Mouse (Mus musculus): ENCODE data around the gene Dhrs13. TPM values are rescaled to one million over a fixed set of nuclear protein-coding genes. Genes with fewer than 3 reads are reported as not detected.

The Dhrs13 gene
- total RNA-seq (2021), result 1 to 10 TPM; 4.5 to 6.2 TPM

GRCm38 (mm10) chr11:78031947-78032808, at the start of gene Dhrs13:
Dhrs13 (plus strand) TSS chr11:78032280.
- peak; percentile 82 to 84 for DNase-seq

- DNase-seq, result peak; percentile 100
These were observed 49.6 kb upstream of the Dhrs13 start, which contains the start of gene Phf12 for GRCm38 (mm10) chr11:77982441-77982905. Phf12 (plus strand) TSS chr11:77982754.

DNA sequence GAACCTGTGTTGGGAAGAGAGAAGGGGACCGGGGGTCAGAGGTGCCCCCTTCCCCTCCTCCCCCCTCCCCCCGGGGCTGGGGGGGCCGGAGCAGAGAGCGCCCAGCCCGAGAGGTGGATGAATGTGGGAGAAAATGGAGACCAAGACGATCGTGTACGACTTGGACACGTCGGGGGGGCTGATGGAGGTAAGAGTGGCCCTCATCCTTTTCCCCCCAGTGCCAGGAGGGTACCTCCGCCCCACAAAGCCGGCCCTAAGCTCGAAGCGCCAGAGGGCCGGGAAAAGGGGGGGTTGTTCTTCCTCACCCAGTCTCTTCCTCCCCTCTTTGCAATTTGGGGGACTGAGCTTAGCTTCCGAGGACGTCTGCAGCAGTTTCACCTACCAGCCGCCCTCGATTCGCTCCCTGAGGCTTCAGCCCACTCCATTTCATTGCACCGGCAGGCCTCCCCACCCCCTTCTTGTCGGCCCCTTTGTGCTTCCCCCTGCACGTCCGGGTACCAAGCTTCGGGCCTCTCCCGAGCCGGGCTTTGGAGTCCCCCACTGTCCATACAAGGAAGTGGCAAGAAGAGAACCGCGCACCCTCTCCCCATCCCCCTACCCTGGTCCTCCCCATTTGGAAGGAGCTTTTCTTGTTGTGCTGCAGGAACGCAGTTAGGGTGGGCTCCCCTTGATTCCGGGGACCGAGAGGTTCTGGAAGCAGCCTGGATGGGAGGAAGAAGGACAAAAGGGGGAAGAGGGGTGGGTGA, 48.7 kb upstream of the Dhrs13 start:
- peak; percentile 48 to 58 for DNase-seq

GRCm38 (mm10) chr11:77983937-77984835, 47.9 kb upstream of the Dhrs13 start:
- peak; percentile 62 to 66 for DNase-seq

DNA sequence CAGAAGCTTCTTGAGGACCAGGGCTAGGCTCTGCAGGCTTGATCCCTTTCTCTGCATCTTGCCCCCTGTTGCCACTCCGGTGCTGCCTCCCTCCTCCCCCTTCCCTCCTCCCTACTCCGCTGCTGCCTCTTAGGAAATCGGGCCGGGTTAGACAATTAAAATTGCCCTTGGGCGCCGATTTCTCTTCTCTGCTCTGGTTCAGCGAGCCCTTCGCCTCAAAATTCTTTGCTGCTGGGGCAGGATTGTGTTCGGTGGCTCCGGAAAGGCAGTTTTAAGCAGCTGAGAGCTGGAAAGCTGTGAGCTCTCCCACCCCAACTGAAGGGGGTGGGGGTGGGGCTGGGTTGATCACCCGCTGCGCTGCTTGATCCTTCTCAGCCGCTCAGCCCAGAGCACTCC, 47.2 kb upstream of the Dhrs13 start:
- DNase-seq, result peak; percentile 61 to 65

- no peak for DNase-seq
These were observed 46.5 kb upstream of the Dhrs13 start for GRCm38 (mm10) chr11:77985541-77986065.

- DNase-seq, result no peak
These were observed 42.9 kb upstream of the Dhrs13 start for GRCm38 (mm10) chr11:77989071-77989690.

DNA sequence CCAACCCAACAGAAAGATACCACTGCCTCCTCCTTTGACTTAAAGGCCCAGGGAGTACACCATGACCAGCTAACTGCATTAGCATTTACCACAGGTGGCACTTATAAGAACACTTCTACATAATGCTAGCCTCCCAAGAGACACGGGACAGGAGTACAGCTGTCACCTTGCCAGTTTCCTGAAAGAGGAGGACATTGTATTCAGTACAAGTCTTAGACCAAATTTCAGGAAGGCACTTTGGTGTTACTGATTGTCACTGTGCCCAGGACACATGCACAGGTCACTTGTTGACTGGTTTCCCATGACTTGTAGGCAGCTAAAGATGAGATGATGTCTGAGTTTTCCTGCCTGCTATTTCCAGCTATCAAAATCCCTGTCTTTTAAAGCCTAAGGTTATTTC, 36.5 kb upstream of the Dhrs13 start:
- DNase-seq, result no peak

DNA sequence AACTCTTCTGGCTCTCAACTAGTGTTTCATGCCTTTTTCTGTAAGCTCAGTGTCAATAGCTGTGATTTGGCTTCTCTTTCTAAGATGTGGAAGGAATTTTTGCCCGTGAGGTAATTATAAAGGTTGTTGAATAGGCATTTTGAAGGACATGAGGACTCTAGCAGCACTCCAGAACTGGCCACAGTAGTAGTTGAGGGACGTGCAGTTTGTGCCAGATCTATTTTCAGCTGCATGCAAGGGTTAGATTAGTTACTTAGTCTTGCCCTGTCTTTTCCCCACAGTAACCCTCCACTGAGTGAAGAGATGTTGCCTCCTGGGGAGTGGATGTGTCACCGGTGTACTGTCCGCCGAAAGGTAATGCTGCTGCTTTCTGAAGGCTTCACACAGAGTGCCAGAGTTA, 25.6 kb upstream of the Dhrs13 start:
- no peak for DNase-seq

GRCm38 (mm10) chr11:78019676-78020075, 12.4 kb upstream of the Dhrs13 start:
- DNase-seq, result peak; percentile 51 to 65

DNA sequence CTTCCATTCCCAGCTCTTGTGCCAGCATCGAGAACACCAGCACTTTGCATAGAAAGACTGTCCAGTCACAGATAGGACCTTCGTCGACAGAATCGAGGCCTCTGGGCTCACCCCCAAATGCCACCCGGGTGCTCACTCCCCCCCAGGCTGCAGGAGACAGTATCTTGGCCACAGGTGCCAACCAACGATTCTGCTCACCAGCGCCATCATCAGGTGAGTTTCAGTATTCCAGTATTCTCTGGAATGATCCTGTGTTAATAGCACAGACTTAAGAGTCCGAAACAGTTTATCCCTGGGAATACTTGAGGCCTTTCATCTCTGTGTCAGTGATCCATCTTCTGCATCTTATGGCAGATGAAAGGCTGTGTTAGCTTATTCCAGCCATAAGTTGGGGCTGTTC, 8.5 kb upstream of the Dhrs13 start:
- no peak for DNase-seq

GRCm38 (mm10) chr11:78029240-78029639, 2.8 kb upstream of the Dhrs13 start:
- no peak for DNase-seq

- DNase-seq, result no peak
These were observed 1.5 kb upstream of the Dhrs13 start for GRCm38 (mm10) chr11:78030600-78030999.

- no peak for DNase-seq
These were observed 691 bp upstream of the Dhrs13 start for GRCm38 (mm10) chr11:78031389-78031788.

- no peak for DNase-seq
These were observed 722 bp downstream of the Dhrs13 start for GRCm38 (mm10) chr11:78032809-78033195.

DNA sequence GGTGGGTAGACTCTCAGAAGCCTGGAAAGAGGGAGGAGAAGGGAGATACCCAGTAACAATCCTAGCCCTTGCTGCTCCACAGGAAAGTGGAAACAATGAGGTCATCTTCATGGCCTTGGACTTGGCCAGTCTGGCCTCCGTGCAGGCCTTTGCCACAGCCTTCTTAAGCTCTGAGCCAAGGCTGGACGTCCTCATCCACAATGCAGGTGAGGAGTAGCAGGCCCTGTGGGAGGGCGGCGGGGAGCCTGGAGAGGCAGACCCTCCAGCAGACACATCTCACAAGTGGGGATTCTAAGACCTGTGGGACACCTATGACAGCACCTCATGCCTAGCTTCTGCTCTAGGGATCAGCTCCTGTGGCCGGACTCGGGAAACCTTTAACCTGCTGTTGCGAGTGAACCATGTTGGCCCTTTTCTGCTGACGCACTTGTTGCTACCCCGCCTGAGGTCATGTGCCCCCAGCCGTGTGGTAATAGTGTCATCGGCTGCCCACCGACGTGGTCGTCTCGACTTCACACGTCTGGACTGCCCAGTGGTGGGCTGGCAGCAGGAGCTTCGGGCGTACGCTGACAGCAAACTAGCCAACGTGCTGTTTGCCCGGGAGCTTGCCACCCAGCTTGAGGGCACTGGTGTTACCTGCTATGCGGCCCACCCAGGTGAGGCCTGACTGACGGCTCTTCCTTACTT, 2.0 kb downstream of the Dhrs13 start:
- DNase-seq, result no peak

DNA sequence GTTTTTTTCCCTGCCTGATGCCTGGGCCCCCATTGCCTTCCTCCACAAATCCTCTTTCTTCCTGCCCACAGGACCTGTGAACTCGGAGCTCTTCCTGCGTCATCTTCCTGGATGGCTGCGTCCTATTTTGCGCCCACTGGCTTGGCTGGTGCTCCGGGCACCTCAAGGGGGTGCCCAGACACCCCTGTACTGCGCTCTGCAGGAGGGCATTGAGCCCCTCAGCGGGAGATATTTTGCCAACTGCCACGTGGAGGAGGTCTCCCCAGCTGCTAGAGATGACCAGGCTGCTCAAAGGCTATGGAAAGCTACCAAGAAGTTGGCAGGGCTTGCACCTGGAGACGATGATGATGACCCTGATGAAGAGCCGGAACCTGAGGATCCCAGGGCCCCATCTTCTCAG, 4.7 kb downstream of the Dhrs13 start:
- no peak for DNase-seq

GRCm38 (mm10) chr11:78037831-78038752, 6.0 kb downstream of the Dhrs13 start, which contains the start of gene Flot2:
Flot2 (plus strand) TSS chr11:78037931.
- peak; percentile 22 to 33 for DNase-seq

GRCm38 (mm10) chr11:78040878-78041277, 8.8 kb downstream of the Dhrs13 start:
- DNase-seq, result no peak

All from layer of hippocampus, postnatal 36 days (tissue).